Mouse (Mus musculus) liver, adult 2 months (tissue): ENCODE measurements around the gene Atp5k.

Experiments used
- CTCF ChIP-seq: fragments of 200-500 bp; IDR thresholded peaks from 2 replicates; pipeline ENCODE4 v1.5.1; 2011; ENCODE audit warnings: low read depth, low read length, control low read depth
- POLR2A ChIP-seq: fragments of 200-500 bp; IDR thresholded peaks from 2 replicates; pipeline ENCODE4 v1.6.1; 2011; ENCODE audit warnings: low read length, control low read depth; ENCODE audit not compliant: insufficient read depth; ENCODE audit errors: extremely low read depth

- TF ChIP-seq POLR2A (no peak), CTCF (no peak)
These were observed 19.5 kb downstream of the Atp5k start for GRCm38 (mm10) chr5:108414711-108415110.
